Mouse (Mus musculus) liver, embryonic 13.5 days (tissue): ENCODE results near the gene Llgl2. TPM values are rescaled to one million over a fixed set of nuclear protein-coding genes. Genes with fewer than 3 reads are reported as not detected.

Experiments
- microRNA-seq: library from miRNA; unstranded; fragments of <30 nt; microRNA quantifications from one replicate; pipeline ENCODE4, GENCODE M21; 2016
- polyA plus RNA-seq: library from polyadenylated mRNA; unstranded; fragments of >200 nt; fragmentation: Nextera tagmentation; extraction: Ambion mirVana; gene quantifications from 2 replicates; pipeline ENCODE4 v1.2.1, GENCODE M21; 2015

The Llgl2 gene
- polyA plus RNA-seq, 1 experiment from 2014 or later, result 9.8 TPM

Small RNA genes within 50 kb of the gene (microRNA-seq; reads per million reads assigned to microRNA genes)
- gene Mir5621, result not detected

Other genes with a start within 250 kb of the Llgl2 start
- gene Mrps7, start 220.1 kb upstream of the Llgl2 start, polyA plus RNA-seq, result 71.5 and 77.4 TPM in 2 replicates
- 8.5 and 10.5 TPM in 2 replicates for gene Gga3, start 220.0 kb upstream of the Llgl2 start, polyA plus RNA-seq
- 26.8 and 30.3 TPM in 2 replicates for gene Mif4gd, start 211.1 kb upstream of the Llgl2 start, polyA plus RNA-seq
- 12.2 and 15.8 TPM in 2 replicates for gene Slc25a19, start 195.8 kb upstream of the Llgl2 start, polyA plus RNA-seq
- gene Grb2, start 115.5 kb upstream of the Llgl2 start, polyA plus RNA-seq, result 56.7 and 63.5 TPM in 2 replicates
- 8.2 and 10.9 TPM in 2 replicates for gene Tmem94, start 58.6 kb upstream of the Llgl2 start, polyA plus RNA-seq
- gene Caskin2, start 10.4 kb upstream of the Llgl2 start, polyA plus RNA-seq, result 5.7 and 6.0 TPM in 2 replicates
- 19.3 and 20.1 TPM in 2 replicates for gene Tsen54, start 9.3 kb upstream of the Llgl2 start, polyA plus RNA-seq
- 0.36 and 0.46 TPM in 2 replicates for gene Myo15b, start 34.4 kb downstream of the Llgl2 start, polyA plus RNA-seq
- 39.0 and 42.3 TPM in 2 replicates for gene Smim5, start 75.9 kb downstream of the Llgl2 start, polyA plus RNA-seq
- 3.0 and 3.2 TPM in 2 replicates for gene Smim6, start 88.0 kb downstream of the Llgl2 start, polyA plus RNA-seq
- 23.4 and 35.2 TPM in 2 replicates for gene Sap30bp, start 109.2 kb downstream of the Llgl2 start, polyA plus RNA-seq
- 9.9 and 10.2 TPM in 2 replicates for gene Recql5, start 109.4 kb downstream of the Llgl2 start, polyA plus RNA-seq
- gene Itgb4, start 150.7 kb downstream of the Llgl2 start, polyA plus RNA-seq, result 0.23 and 0.25 TPM in 2 replicates
- gene Galk1, start 188.7 kb downstream of the Llgl2 start, polyA plus RNA-seq, result 164 and 165 TPM in 2 replicates
- gene H3f3b, start 203.9 kb downstream of the Llgl2 start, polyA plus RNA-seq, result 785 and 880 TPM in 2 replicates
- gene Unk, start 206.3 kb downstream of the Llgl2 start, polyA plus RNA-seq, result 9.8 and 10.7 TPM in 2 replicates